Mouse (Mus musculus): Measurements from ENCODE around the gene Tbx10.
"Not testable (repeated sequence)": the region's sequence is repeated elsewhere in the genome, so short reads cannot be mapped to it uniquely, and the experiment has no call there.

Gene Tbx10

DNA sequence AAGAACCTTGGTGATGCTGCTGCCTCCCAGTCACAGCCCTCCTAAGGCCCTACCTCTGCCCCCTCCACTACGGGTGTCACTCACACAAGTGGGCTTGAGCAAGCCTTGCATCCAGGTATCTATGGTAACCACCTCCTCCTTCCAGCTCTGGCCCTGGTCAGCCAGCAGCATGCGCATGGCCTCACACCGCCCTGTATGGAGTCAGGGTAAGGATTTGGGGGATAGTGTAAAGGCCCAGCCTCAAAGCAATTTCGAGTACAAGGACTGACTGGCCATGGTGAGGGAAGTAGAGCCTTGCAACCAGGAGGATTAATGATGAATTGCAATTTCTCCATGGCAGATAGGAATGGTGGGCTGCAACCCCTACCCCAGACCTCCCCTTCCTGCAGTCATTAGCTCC, 48.9 kb downstream of the Tbx10 start:
- not testable (repeated sequence) for DNase-seq (ENCODE audit: low spot score in 2 of 2)

DNA sequence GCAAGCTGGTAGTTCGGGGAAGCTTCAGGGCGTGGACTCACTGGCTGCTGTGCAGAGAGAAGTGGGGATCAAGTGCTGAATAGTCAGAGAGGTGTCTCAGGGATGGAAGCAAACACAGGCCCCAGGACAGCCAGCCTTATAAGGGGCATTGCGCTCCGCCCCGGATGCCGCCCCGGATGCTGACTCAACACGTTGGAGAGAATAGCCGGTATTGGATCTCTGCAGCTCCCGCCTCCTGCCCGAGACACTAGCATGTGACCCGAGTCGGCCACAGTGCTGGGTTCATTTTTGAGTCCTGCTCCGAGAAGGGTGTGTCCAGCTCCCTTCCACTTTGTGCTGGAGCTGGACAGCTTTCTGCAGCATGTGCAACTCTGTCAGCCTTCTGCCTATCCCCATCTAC, 49.6 kb downstream of the Tbx10 start:
- DNase-seq (ENCODE audit: low spot score in 2 of 2): peak; percentile 42 to 65

DNA sequence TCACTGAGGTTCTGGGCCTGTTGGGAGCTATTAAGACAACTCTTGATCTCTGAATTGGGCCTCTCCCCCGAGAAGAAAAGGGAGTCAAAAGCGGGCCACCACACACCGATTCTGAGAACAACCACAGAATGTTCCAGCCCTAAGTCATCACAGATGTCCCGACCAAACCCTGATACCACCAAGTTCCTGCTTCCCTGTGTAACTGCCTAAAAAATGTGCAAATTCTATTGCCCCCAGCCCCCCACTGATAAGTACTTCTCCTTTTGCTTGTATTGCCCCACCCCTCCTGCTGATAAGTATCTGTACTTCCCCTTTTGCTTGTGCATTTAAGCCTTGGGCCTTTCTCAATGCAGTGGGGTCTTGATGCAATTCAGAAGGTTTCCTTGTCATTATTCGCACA, 51.6 kb downstream of the Tbx10 start:
- not testable (repeated sequence) for DNase-seq (ENCODE audit: low spot score in 2 of 2)

DNA sequence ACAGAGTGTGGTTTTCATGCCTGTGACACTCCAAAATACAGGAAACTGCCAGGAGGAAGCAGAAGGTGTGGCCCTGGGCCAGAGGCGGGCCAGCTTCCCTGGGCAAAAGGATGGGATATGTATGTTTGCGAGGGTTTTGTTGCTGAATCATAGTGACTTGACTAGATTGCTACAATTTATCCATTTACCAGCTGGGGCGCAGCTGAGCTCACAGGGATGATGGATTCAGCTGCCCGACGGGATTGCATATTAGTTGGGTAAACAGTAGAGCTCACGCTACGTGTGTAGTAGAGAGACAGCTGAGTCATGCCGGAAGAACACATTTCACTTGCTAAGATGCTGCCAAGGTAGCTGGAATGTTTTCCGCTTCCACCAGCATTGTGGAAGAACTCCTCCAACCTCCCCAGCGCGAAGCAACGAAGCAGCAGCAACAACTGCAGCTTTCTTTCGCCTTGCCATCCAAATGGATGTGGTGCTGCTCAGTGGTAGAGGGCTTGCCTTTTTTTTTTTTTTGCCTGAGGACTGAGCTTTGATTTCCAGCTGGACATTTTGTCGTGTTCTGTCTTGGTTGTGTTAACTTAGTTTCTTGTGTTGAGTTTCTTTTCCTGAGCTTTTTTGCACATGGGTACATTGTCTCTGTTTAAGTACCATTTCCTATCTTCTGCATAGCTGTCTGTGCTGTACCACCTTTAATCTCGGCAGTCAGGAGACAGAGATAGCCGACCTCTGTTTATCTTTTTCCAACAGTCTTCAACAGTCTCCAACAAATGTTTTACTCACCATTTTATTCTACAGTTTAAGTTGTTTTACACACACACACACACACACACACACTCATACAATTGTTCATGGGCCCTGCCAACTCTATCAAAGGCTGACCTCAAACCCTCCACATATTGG, 53.7 kb downstream of the Tbx10 start, which contains the start of gene Gstp2:
Gene Gstp2, minus strand, starts transcription at position 58 of the 900 bp plus-strand sequence.
- DNase-seq (ENCODE audit: low spot score in 2 of 2): peak; percentile 76 to 87

DNA sequence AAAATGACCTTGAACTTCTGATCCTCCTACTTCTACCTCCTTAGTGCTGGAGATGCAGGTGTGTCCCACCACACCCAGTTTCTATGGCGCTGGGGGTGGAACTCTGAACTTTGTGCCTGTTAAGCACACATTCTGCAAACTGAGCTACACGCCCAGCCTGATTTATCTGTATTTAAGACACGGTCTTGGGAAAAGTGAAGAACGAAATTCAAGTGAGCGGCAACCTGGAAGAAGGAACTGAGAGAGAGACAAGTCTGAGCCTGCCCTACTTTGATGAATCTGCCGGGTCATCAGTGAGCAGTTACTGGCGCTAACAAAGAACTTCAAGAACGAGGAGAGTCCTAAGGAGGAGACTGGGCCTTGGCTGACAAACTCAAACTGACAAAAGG, 54.3 kb downstream of the Tbx10 start:
- DNase-seq (ENCODE audit: low spot score in 2 of 2): peak in 1 of 2 experiments; percentile 31

DNA sequence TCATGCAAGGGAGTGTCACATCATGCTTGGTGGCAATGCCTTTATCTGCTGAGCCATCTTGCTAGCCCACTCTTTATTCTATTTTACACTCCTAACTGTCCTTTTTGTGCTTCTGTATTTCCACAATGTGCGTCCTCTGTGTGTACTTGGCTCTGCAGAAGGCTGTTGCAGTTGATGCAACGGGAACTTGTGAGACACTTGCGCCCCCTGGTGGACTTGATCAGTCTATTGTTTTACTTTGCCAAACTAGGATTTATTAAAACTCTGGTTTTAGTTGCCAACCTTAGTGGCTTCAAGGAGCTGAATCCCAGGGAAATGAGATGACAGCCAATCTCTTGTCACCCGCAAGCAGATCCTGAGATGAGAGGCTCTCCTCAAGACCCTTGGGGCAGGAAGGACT, 55.3 kb downstream of the Tbx10 start:
- peak; percentile 59 to 77 for DNase-seq (ENCODE audit: low spot score in 2 of 2)

DNA sequence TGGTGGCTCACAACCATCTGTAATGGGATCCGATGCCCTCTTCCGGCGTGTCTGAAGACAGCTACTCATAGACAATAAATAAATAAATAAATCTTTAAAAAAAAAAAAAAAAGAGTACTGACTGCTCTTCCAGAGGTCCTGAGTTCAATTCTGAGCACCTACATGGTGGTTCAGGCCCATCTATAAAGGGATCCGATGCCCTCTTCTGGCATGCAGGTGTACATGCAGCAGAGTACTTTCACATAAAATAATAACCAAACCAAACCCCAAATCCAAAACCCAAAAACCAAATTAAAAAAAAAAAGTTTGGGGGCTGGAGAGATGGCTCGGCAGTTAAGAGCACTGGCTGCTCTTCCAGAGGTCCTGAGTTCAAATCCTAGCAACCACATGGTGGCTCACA, 56.5 kb downstream of the Tbx10 start:
- DNase-seq (ENCODE audit: low spot score in 2 of 2): not testable (repeated sequence)

Data from urinary bladder, postnatal 36 days (tissue).